Mouse (Mus musculus) embryonic fibroblast, embryonic 13.5 days (primary cell): ENCODE results near the gene Exoc2.

Source experiments
- CTCF ChIP-seq: IDR thresholded peaks from 2 replicates; pipeline ENCODE4 v1.5.1; 2011; ENCODE audit warnings: mild to moderate bottlenecking, control low read depth, low read length, moderate library complexity, borderline replicate concordance; ENCODE audit not compliant: insufficient read depth
- POLR2A ChIP-seq: IDR thresholded peaks from 2 replicates; pipeline ENCODE4 v1.6.1; 2011; ENCODE audit warnings: low read depth, mild to moderate bottlenecking, control low read depth, low read length, moderate library complexity

- TF ChIP-seq POLR2A (no peak), CTCF (no peak)
Observed at GRCm38 (mm10) chr13:30993819-30994218, 19.9 kb upstream of the Exoc2 start.
